Mouse (Mus musculus): Measurements from ENCODE around the gene Vezf1. TPM values are rescaled to one million over a fixed set of nuclear protein-coding genes. Genes with fewer than 3 reads are reported as not detected.
A peak's percentile ranks its signal among the peaks of the same experiment; 100 is the strongest.

Gene Vezf1
- total RNA-seq, 2 experiments from 2014 or later: 56.6 to 56.9 TPM

DNA sequence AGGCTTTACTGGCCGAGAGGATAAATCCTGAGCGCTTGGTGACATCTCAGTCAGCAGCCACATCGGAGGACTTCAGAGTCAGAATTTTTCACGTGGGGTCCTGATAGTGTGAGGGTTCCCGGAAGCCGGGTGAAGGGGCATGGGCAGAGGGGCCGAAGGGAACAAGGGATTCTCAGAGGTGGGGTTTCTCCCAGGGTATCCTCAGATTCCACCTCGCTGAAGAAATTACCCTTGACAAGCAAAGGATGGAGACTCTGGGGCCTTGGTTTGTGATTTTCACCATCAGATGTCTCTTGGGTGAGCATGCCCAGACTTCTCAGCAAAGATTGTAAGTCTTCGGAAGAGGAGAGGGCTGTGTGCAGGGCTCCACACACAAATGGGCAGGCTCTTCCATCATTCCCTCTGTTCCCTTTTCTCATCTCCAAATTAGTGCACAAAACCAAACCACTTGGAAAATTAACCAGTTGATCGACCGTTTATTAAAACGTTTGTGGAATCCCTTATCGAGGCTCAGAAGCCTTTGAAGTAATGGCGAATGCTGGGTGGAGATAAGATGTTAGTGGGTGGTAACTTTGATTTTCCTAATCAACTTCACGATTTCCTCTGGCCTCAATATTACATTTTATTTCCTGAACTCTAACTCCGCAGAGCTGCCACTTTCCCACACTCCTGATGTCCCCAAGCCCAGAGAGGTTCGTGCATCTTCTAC lies 30.1 kb downstream of the Vezf1 start, which contains the start of gene Cuedc1:
TSS of gene Cuedc1 (plus strand) at position 38 of the 709 bp plus-strand sequence.
- DNase-seq (ENCODE audit: low spot score in 2 of 2): no peak

DNA sequence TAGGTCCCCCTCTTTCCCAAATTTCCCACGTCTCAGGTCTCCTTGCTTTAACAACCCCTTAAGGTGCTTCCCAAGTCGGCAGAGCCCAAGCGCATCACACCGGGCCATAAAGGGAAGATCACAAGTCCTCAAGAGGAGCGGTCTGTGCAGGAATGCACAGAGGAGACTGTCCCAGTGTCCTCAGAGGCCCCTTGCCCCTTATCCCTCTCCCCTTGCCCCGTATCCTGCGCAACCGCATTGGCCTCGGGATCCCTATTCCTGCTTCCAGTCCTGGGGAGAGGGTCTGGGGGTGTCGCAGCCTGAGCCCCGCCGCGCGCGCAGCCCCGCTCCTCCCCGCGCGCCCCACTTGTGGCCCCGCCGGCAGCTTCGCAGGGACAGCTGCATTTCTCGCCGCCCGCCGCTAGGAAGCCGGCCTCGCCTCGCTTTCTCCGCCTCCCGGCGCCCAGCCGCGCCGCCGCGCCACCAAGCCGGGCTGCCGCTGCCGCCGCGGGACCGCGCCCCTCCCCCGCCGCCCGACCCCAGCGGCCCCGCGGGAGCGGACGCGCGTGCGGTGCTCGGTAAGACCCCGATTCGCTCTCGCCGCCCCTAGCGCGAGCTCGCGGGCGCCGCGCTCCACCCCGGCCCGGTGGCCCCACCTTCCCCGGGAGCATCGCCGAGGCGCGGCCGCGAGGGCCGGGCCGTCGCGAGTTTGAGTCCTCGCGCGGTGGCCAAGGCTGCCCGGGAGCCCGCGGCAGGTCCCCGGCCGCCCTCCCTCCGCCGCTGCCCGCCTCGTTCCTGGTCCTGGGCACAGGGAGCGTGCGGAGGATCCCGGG lies 30.9 kb downstream of the Vezf1 start:
- peak; percentile 47 to 60 for DNase-seq (ENCODE audit: low spot score in 2 of 2)

DNA sequence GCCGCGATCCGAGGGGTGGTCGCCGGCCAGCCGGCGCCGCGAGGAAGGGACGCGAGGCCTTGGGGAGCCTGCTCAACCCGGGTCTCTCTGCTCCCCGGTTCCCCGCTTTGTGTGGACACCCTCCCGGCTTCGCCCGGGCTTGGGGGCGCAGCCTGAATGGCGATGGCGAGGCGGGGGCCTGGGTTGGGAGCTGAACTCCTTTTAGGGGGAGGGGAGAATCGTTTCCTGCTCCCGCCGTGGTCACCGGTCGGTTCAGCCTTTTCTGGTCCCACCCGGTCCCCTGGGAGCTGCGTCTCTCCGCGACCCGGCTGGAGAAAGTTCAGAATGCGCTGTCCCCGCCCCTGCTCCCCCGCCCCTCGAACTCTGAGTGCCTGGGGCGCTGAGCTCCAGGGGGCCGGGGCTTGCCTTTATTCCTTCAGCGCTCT lies 31.5 kb downstream of the Vezf1 start:
- peak; percentile 39 to 50 for DNase-seq (ENCODE audit: low spot score in 2 of 2)

DNA sequence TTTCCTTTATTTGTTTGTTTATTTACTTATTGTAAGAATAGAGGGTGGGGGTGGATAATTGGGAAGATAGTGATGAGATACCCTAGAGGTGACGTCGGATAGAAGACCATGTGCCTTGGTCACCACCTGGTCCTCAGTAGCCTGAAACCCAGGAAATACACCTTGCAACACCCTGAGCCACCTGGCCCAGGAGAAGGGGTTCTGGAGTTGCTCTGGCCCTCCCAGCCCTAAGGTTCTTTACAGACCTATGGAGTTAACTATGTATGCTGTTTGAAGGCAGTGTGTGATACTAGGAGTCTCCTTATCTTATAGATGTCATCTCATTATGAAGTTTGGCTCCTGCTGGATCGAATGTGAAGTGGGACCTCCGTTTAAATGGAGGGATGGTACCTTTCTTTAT lies 32.1 kb downstream of the Vezf1 start:
- DNase-seq (ENCODE audit: low spot score in 2 of 2): no peak

DNA sequence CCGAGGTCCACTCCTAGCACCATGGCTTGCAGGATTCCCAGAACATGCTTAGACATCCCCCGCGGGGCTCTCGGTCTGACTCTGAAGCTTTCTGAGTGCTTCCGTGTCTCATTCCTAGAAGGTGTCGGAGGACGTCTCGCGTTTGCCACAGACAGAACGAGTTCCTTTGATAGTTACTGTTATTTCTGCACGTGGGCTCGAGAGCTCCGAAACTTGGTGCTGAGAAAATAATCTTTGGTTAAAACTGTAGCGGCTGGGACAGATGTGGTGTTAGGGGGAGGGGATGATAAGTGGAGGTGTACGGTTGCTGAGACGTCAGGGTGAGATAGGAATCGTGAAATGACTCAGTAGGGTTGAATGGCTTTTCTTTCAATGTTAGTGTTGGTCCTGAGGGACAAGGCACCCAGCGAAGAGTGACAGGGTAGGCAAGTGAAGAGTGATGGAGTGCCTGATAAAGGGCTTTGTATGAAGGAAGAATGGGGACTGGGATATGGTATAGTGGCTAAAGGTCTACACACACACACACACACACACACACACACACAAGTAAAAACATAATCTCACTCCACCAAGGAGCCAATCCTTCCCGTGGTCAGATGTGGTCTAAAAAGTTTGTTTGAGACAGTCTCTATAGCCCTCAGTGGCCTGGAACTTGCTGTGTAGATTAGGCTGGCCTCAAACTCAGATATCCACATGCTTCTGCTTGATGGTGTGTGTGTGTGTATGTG lies 35.3 kb downstream of the Vezf1 start:
- no peak for DNase-seq (ENCODE audit: low spot score in 2 of 2)

DNA sequence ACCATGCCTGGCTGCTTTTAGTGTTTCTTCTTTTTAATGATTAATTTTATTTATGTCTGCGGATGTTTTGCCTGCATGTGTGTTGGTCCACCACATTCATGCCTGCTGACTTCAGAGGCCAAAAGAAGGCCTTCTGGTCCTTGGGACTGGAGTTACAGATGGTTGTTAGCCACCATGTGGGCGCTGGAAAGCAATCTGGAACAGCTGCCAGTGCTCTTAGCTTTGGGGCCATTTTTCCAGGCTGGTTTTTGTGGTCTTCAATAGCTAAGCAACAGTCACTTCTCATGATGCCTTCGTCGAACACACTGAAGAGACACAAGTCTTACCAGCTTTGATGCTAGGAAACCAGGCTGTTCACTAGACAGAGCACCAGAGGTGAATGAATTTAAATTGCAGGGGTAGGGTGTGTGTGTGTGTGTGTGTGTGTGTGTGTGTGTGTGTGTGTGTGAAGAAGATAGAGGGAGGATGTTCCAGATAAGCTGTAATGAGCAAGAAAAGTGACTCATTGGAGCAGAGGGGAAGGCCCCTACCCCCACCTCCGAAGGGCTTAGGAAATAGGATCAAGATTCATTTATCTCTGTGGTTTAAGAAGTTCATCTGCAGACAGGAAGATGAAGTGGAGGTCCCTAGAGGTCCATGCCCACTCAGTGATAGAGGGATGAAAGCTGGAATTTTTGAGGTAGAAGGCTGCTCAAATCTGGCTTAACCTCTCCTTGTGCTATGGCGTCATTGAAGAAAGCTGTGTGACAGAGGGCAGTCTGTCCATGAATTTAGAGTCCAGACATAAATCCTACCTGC lies 37.6 kb downstream of the Vezf1 start:
- no peak for DNase-seq (ENCODE audit: low spot score in 2 of 2)

DNA sequence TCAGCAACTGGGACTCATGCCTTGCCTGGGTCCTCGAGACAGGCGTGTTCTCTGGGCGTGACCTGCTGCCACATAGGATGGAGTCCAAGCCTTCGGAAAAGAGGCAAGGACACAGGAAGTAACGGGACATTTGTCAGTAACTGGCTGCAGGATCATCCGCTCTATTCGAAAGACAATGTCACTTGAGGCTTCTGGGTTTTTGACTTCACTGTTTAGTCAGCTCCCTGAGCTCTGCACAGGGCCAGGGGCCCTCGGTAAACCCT lies 38.1 kb downstream of the Vezf1 start:
- no peak for DNase-seq (ENCODE audit: low spot score in 2 of 2)

DNA sequence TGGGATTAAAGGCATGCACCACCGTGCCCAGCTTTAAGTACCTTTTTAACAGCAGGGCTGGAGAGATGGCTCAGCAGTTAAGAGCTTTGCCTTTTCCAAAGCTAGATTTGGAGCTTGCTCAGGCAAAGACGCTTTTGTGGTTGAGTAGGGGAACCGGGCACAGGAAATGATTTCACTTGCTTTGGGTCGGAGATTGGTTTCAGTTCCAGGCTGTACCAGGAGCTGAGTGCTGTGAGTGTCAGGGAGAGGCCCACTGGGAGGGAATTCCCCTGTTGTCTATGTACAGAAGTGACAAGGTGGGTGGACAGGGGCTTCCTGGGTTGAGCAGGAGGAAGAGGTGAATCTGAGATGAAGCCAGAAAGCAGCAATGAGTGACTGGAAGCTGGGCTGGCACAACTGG lies 39.3 kb downstream of the Vezf1 start:
- DNase-seq (ENCODE audit: low spot score in 2 of 2): no peak

DNA sequence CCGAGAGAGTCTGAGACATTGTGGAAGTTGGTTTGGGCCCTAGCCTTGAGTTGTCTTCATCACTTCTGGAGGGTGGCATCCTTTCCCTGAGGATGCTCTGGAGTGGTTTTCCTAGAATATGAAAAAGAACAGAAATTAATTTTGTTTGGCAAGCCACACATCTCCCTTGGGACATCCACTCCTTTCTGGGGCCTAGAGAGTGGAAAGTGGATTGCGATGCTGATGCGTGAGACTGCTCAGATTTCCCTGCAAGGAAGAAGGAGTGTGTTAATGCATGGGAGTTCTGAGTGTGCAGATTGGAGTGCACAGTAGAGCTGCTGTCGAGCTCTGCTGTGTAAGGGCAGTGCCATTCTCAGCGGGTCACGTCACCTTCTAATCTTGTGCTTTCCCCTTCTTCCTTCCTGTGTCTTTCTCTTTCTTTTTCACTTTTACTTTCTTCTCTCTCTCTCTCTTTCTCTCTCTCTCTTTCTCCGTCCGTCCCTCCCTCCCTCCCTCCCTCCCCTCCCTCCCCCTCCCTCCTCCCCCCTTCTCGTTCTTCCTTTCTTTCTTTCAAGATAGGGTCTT lies 42.0 kb downstream of the Vezf1 start:
- no peak for DNase-seq (ENCODE audit: low spot score in 2 of 2)

DNA sequence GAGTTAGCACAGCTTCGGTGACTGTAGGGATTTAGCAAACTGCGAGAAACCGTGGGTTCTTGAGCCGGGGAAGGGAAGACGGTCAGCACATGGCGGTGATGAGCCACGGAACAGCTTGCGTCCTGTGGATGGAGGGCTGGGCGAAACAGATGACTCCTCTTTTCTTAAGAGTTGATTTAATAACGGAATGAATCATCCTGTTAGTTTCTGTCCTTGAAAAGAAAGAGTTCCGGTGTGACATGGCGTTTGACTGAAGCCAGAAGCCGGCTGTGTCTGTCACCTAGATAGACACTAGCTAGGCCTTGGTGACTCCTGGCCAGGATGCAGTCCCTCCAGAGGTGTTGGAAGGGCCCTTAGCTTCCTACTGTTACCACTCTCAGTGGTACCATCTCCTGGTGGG lies 44.0 kb downstream of the Vezf1 start:
- no peak for DNase-seq (ENCODE audit: low spot score in 2 of 2)

DNA sequence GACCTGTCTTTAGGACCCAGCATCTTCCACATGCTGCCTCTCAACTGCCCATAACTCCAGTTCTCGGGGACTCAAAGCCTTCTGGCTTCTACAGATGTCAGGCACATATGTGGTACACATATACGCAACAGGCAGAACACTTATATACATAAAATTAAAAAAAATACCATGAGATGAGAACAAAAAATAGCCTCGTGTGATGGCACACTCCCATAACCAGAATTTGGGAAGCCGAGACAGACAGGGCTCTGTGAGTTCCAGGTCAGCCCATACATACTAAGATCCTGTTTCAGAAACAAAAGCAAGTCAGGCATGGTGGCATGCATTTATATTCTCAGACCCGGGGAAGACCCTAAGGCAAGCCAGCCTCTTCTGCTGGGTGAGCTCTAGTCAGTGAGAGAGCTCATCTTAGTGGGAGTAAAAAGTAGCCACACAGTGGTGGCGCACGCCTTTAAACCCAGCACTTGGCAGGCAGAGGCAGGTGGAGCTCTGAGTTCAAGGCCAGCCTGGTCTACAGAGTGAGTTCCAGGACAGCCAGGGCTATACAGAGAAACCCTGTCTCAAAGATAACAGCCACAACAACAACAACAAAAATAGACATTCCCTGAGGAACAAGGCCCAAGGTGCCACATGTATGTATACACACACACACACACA lies 44.7 kb downstream of the Vezf1 start:
- DNase-seq (ENCODE audit: low spot score in 2 of 2): no peak

DNA sequence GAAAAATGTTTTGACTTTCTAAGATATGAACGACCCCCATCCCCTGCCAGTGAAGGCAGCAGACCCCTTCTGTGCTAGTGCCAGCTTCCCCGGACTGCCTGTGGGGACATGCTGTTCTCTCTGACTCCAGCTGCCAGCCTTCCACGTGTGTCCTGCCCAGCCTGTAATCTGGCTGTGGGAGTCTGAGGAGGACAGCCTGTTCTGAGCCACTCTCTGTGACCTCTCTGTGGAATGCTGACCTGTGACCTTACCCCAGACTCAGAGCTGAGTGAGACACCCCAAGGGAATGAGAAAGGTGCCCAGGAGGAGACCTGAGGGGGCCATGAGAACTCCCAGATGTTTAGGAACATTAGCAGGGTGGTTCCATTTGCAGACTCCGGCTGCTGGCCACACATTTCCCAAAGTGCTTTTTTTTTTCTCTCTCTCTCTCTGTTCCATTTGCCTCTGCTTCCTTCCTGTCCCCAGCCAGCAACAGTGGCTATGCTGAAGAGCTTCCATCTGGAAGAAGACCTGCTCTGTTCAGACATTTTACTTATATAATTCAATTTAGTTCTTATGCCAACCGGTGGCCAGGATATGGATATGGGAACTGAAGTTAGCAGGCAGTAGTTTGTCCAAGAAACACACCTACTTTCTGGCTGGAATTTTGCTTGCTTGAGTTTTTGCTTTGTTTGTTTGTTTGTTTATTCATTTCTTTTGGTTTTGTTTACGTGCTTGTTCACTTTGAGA lies 45.6 kb downstream of the Vezf1 start:
- no peak for DNase-seq (ENCODE audit: low spot score in 2 of 2)

DNA sequence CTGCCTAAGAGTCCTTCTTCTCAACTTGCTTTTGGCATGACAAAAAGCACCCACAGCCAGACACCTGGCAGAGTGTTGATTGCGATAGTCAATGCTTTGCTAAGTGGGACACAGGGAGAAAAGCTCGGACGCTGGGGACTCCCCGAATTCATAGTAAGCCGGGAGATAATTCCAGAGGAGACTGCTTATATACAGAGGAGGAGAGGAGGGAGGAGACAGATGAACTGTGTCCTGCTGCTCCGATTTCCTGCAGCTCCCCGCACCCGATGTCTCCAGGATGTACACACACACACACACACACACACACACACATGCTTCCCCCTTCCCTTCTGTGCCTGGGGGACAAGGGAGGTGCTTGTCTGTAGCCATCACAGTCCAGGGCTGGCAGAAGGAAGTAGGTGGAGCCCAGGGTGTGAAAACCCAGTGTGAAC lies 46.8 kb downstream of the Vezf1 start:
- DNase-seq (ENCODE audit: low spot score in 2 of 2): peak in 1 of 2 experiments; percentile 19

DNA sequence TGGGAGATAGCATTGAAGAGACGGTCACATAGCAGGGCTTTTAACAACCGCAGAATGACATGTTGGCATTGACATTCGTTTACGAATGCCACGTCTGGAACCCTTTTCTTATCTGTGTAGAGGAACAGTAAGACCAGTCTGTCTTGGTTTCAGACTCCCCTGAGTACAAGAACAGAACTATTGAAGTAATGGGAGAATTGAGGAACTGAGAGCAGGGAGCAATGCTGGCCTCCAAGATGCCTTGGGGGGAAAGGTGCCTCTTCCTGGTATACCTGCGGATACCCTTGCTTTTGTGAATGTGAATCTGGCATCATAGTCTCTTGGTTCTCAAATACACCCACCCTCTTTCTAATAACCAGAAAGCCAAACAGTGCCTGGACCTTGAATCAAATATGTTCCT lies 48.5 kb downstream of the Vezf1 start:
- DNase-seq (ENCODE audit: low spot score in 2 of 2): no peak

DNA sequence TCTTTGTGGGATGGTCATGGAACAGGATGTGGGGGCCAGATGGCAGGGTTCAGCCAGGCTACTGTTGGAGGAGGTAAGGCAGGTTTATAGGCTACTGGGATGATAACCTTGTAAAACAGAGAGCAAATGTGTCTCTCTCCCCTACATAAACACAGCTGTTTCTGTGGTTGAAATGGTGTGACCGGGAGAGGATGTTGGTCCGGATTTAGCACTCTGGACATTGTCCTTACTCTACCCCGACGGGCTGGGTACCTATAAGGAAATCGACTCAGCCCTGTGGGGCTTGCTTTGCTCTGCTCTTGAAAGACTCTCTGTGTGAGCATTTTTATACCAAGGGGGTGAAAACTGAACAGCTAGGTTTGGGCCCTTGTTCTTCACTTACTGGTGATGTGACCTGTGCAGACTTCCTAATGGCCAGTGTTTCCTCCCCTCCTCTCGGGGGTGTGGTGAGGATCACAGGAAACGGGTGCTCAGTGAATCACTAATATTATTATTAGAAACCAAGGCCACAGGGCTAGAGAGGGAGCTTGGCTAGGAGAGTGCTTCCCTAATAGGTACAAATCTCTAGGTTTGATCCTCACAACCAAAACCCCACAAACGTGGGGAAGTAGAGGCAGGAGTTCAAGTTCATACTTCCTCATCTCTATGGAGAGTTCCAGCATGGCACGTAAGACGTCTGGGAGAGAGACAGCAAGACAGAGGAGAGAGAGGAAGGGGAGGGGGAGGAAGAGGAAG lies 49.4 kb downstream of the Vezf1 start:
- no peak for DNase-seq (ENCODE audit: low spot score in 2 of 2)

DNA sequence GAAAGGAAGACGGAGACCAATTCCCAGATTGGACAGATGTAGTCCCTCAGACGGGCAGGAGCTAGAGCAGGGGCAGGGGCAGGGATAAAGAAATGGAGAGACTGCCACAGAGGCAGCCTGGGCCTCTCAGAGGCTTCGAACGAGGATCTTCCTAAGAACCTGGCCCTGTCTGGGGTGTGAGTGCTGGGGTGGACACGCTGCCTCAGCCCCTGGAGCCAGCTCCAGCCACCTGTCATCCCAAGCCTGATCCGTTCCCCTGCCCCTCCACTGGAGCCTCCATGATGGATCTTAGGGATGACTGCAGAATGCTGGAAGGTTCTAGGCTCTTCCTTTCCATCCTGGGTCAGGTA lies 50.0 kb downstream of the Vezf1 start:
- no peak for DNase-seq (ENCODE audit: low spot score in 2 of 2)

DNA sequence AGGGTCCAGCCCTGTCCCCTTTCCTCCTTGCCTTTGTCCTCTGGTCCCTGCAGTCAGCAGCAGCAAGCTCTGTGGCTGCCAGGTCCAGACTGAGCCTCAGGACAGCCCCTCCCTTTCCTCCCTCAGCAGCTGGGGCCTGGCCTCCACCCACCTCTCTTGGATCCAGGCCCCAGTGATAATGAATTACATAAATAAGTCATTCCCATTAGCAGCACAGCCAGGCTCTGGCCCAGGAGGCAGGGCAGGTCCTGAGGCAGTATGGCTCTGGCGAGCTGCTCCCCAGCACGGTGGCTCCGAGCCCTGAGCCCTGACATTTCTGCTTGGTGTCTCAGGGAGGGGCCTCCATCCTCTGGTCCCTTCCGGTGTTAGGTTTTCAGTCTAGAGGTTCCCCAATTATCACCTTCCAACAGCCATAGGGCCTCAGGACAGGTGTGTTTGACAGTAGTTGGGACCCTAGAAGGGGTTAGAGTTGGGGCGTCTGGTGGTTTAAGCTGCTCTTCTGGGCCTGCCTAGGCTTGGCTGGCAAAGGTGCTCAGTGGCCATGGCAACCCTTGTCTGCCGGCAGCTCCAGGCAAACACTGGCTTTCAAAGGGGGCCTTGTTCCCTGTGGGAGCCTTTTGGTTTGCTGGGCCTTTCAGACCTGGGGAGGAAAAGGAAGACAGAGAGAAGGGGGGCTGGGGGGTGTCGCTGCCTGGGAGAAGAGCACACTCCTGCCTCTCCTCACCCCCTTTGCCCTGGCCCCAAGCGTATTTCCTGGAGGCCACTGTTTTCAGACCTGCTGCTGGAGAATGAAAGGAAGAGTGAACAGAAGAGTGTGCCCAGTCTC lies 51.0 kb downstream of the Vezf1 start:
- no peak for DNase-seq (ENCODE audit: low spot score in 2 of 2)

DNA sequence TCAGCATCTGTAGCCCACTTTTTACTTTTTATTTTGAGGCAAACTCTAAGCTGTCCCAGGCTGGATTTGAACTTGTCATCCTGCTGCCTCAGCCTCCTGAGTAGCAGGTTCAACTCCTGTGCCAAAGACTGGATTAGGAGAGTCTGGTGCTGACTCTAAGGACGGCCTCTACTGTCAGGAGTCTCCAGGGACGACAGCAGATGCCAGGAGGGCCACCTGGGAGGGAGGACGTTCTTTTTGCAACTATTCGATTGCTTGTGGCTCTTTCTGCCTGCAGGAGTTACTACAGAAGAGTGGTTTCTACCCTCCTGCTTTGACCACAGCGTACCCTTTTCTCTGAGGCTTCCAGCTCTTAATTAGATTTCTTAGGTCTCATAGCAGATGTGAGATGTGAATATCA lies 54.5 kb downstream of the Vezf1 start:
- no peak for DNase-seq (ENCODE audit: low spot score in 2 of 2)
